Mouse (Mus musculus) embryonic facial prominence, embryonic 15.5 days (tissue): Measurements from ENCODE around the gene Jazf1. TPM values are rescaled to one million over a fixed set of nuclear protein-coding genes. Genes with fewer than 3 reads are reported as not detected.

Source experiments
- ATAC-seq: fragments of 200-750 bp; cut with Nextera tagmentation; 2 replicates; pipeline ENCODE4 v1.8.0; 2017; ENCODE audit warnings: low read depth, moderate TSS enrichment; ENCODE audit not compliant: insufficient number of reproducible peaks, low FRiP score, low TSS enrichment
- H3K27ac ChIP-seq: fragments of 300-500 bp; sonication (generic); replicated peaks from 2 replicates; pipeline ENCODE4 v1.5.1; 2015; ENCODE audit warnings: mild to moderate bottlenecking, inconsistent platforms
- H3K27me3 ChIP-seq: fragments of 300-500 bp; sonication (generic); 2 replicates; pipeline ENCODE4 v1.6.1; 2015; ENCODE audit warnings: inconsistent platforms
- H3K36me3 ChIP-seq: fragments of 300-500 bp; sonication (generic); 2 replicates; pipeline ENCODE4 v1.6.1; 2015; ENCODE audit warnings: mild to moderate bottlenecking, inconsistent platforms
- H3K4me1 ChIP-seq: fragments of 300-500 bp; sonication (generic); 2 replicates; pipeline ENCODE4 v1.6.1; 2015; ENCODE audit warnings: inconsistent platforms
- H3K4me2 ChIP-seq: fragments of 300-500 bp; sonication (generic); replicated peaks from 2 replicates; pipeline ENCODE4 v1.6.1; 2015; ENCODE audit warnings: mild to moderate bottlenecking, inconsistent platforms
- H3K4me3 ChIP-seq: fragments of 300-500 bp; sonication (generic); replicated peaks from 2 replicates; pipeline ENCODE4 v1.5.1; 2015; ENCODE audit warnings: mild to moderate bottlenecking, inconsistent platforms
- H3K9ac ChIP-seq: fragments of 300-500 bp; sonication (generic); 2 replicates; pipeline ENCODE4 v1.6.1; 2015; ENCODE audit warnings: inconsistent platforms
- H3K9me3 ChIP-seq: fragments of 300-500 bp; sonication (generic); replicated peaks from 2 replicates; pipeline ENCODE4 v1.6.1; 2016; ENCODE audit warnings: inconsistent platforms
- WGBS: fragments of 180-500 bp; shearing (Covaris S2); methylation state at CpG from one replicate; pipeline ENCODE4 v1.1.7; 2015; 5-methylcytosine and 5-hydroxymethylcytosine counted together
- polyA plus RNA-seq: library from polyadenylated mRNA; unstranded; fragments of >200 nt; fragmentation: Nextera tagmentation; extraction: Ambion mirVana; gene quantifications from 2 replicates; pipeline ENCODE4 v1.2.1, GENCODE M21; 2015

The Jazf1 gene
- polyA plus RNA-seq, 1 experiment from 2014 or later, result 14.9 TPM

- Histone ChIP-seq H3K27ac (no peak overlapping the region), H3K4me1 (peaks cover 10% of the 10 kb centered on the region), H3K4me2 (no peak overlapping the region), H3K9ac (no peak overlapping the region), H3K36me3 (no peaks in the 10 kb centered on the region), H3K4me3 (no peak overlapping the region), H3K27me3 (no peaks in the 10 kb centered on the region), H3K9me3 (no peaks in the 10 kb centered on the region)
- ATAC-seq, result no peak
- 39% methylated on average over 2 of the region's 2 CpGs for WGBS
Observed at GRCm38 (mm10) chr6:52871306-52871705, 197.1 kb downstream of the Jazf1 start.

GRCm38 (mm10) chr6:52869252-52869651 lies 199.2 kb downstream of the Jazf1 start:
- H3K9ac ChIP-seq, result no peak overlapping the region
- H3K4me3 ChIP-seq, result no peak overlapping the region
- no peak for ATAC-seq
- H3K4me1 ChIP-seq, result peaks cover 18% of the 10 kb centered on the region
- 37% methylated on average over 2 of the region's 2 CpGs for WGBS
- H3K27ac ChIP-seq, result no peak overlapping the region
- no peaks in the 10 kb centered on the region for H3K27me3 ChIP-seq
- H3K4me2 ChIP-seq, result no peak overlapping the region
- no peaks in the 10 kb centered on the region for H3K36me3 ChIP-seq
- H3K9me3 ChIP-seq, result no peaks in the 10 kb centered on the region

DNA sequence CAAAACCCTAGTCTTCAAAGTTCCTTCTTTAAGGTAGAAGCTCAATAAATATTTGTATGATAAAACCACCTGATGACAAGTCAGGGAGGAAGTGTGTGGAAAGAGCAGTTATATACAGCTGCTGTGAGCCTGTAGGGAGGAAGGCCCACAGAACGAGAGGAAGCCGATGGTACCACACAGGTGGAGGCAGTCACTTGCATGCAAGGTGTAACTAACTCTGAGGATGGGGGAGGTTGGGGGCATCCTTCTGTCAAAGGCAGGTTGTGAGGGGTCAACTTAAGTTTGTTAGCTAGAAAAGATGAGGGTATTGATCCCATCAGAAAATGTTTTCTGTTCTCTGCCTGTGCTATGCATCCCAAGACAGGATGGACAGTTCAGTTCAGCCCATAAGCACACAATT lies 200.1 kb downstream of the Jazf1 start:
- no peak for ATAC-seq
- 58% methylated on average over 2 of the region's 2 CpGs for WGBS
- no peak overlapping the region for H3K9ac ChIP-seq
- H3K9me3 ChIP-seq, result no peaks in the 10 kb centered on the region
- H3K27ac ChIP-seq, result no peak overlapping the region
- no peaks in the 10 kb centered on the region for H3K27me3 ChIP-seq
- no peaks in the 10 kb centered on the region for H3K36me3 ChIP-seq
- no peak overlapping the region for H3K4me2 ChIP-seq
- H3K4me3 ChIP-seq, result no peak overlapping the region
- peaks cover 26% of the 10 kb centered on the region for H3K4me1 ChIP-seq

DNA sequence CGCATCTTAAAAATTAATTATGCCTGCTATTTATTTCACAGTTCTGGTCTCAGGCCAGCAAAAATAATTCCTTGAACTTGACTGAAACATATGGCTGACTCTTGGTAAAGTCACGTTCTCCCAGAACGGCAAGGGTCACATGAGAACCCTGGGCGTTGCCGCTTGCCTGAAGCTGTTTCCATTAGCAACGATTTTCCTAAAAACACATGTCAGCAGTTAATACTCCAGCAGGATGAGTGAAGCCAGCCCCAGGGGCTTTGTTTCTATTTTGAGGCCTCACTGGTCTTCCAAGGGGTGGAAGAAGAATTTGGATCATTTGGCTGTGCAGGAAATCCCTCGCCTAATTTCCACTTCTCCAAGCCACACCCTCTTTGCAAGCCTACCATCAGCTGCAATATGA lies 206.5 kb downstream of the Jazf1 start:
- Histone ChIP-seq H3K4me3 (no peak overlapping the region), H3K27ac (peak overlapping the region; percentile 91), H3K4me1 (peaks cover 57% of the 10 kb centered on the region), H3K9me3 (no peaks in the 10 kb centered on the region), H3K4me2 (no peak overlapping the region), H3K9ac (no peak overlapping the region), H3K36me3 (no peaks in the 10 kb centered on the region), H3K27me3 (no peaks in the 10 kb centered on the region)
- peak; percentile 82 for ATAC-seq
- WGBS, result 5% methylated on average over 7 of the region's 7 CpGs

DNA sequence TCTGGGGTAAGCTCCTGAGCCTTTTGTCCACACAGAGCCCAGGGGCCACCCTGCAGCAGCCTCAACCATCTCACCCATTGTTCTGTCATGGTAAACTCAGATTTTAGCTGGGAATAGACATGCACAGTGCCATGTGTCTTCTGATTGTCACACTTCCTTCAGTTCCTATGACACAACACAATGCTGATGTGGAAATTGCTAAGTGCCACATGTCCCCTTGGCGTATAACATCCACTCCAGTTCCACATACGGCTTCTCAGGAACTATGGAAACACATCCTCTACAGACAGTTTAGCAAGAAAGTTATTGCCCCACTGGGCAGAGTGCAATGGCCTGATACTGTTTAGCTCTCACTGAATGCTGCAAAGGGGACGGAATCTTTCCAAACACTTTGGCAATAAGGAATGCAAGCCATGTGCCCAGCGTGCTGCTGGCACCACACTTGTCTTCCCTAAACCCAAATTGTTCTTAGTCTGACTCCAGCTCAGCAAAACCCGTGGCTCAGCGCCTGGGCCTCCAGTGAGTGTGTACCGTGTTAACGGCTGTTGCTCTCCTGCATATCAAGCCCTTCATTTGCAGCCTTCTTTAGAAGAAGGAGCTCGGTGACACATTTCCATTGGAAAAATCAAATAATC lies 207.1 kb downstream of the Jazf1 start:
- Histone ChIP-seq H3K9ac (no peak overlapping the region), H3K4me1 (peaks cover 61% of the 10 kb centered on the region), H3K4me3 (no peak overlapping the region), H3K27me3 (no peaks in the 10 kb centered on the region), H3K36me3 (no peaks in the 10 kb centered on the region), H3K27ac (peak overlapping the region; percentile 91), H3K9me3 (no peaks in the 10 kb centered on the region), H3K4me2 (no peak overlapping the region)
- peak; percentile 51; the same call in 1 of the 2 replicates for ATAC-seq
- 33% methylated on average over 9 of the region's 9 CpGs for WGBS

- Histone ChIP-seq H3K4me1 (peaks cover 61% of the 10 kb centered on the region), H3K4me2 (no peak overlapping the region), H3K27me3 (no peaks in the 10 kb centered on the region), H3K4me3 (no peak overlapping the region), H3K9me3 (no peaks in the 10 kb centered on the region), H3K36me3 (no peaks in the 10 kb centered on the region), H3K9ac (no peak overlapping the region), H3K27ac (peak overlapping the region; percentile 91)
- 0 out of 2 replicates have a peak, but pooled peaks have one; percentile 25 for ATAC-seq
- 17% methylated on average over 6 of the region's 6 CpGs for WGBS
Observed at GRCm38 (mm10) chr6:52860713-52861112, 207.7 kb downstream of the Jazf1 start.

- H3K27me3 ChIP-seq, result no peaks in the 10 kb centered on the region
Observed at GRCm38 (mm10) chr6:52858911-52859431, 209.5 kb downstream of the Jazf1 start.

DNA sequence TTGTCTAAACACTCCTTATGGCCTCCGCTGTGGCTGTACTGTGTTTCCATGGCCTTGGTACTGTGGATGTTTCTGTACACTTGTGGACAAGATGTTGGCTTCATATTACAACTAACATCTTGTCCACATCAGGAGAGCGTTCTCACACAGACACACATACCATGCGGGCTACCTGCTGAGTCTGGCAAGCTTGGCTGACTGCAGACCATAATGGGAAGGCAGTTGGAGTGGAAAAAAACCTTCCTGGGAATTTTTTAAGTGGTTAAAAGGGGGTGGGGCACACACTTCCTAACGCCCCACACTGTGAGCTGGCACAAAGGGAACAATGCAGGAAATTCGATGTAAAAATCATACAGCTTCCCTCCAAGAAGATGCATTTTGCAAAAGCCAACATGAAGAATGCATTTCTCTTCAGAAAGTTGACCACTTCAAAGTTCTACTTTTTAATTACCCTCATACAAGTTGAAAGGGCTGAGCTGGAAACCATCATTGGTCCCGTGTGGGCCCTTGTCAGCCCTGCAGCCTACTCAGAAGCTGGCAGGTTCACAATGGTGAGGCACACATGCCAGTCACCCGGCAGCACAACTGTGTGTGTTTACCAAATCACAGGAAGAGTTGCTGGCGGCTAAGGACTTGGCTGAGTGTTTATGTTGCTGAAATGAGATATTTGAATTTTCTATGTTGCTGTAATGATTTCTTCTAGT lies 215.9 kb downstream of the Jazf1 start:
- Histone ChIP-seq H3K9me3 (no peaks in the 10 kb centered on the region), H3K27me3 (no peaks in the 10 kb centered on the region), H3K27ac (peak overlapping the region; percentile 78), H3K4me1 (peaks cover 47% of the 10 kb centered on the region), H3K4me2 (no peak overlapping the region), H3K36me3 (no peaks in the 10 kb centered on the region), H3K4me3 (no peak overlapping the region), H3K9ac (no peak overlapping the region)
- WGBS, result 26% methylated on average over 8 of the region's 8 CpGs
- 0 out of 2 replicates have a peak, but pooled peaks have one; percentile 54 for ATAC-seq

More at GRCm38 (mm10) chr6:52858911-52859431, 209.5 kb downstream of the Jazf1 start:
- no peaks in the 10 kb centered on the region for H3K36me3 ChIP-seq
- no peak overlapping the region for H3K4me3 ChIP-seq
- peaks cover 50% of the 10 kb centered on the region for H3K4me1 ChIP-seq
- H3K9ac ChIP-seq, result no peak overlapping the region
- no peak overlapping the region for H3K4me2 ChIP-seq
- no peaks in the 10 kb centered on the region for H3K9me3 ChIP-seq
- H3K27ac ChIP-seq, result no peak overlapping the region
- WGBS, result 70% methylated on average over 3 of the region's 3 CpGs
- ATAC-seq, result no peak

- no peaks in the 10 kb centered on the region for H3K36me3 ChIP-seq
- no peaks in the 10 kb centered on the region for H3K27me3 ChIP-seq
- H3K4me1 ChIP-seq, result peaks cover 41% of the 10 kb centered on the region
- WGBS, result 44% methylated on average over 3 of the region's 3 CpGs
- H3K4me2 ChIP-seq, result no peak overlapping the region
- peak overlapping the region; percentile 78 for H3K27ac ChIP-seq
- H3K9me3 ChIP-seq, result no peaks in the 10 kb centered on the region
- ATAC-seq, result no peak
- H3K9ac ChIP-seq, result no peak overlapping the region
- no peak overlapping the region for H3K4me3 ChIP-seq
Observed at GRCm38 (mm10) chr6:52851975-52852374, 216.5 kb downstream of the Jazf1 start.

- peak overlapping the region; percentile 66 for H3K27ac ChIP-seq
Observed at GRCm38 (mm10) chr6:52851019-52851418, 217.4 kb downstream of the Jazf1 start.

GRCm38 (mm10) chr6:52848199-52848598 lies 220.2 kb downstream of the Jazf1 start:
- H3K9me3 ChIP-seq, result no peaks in the 10 kb centered on the region
- H3K27me3 ChIP-seq, result no peaks in the 10 kb centered on the region
- WGBS, result 51% methylated on average over 6 of the region's 6 CpGs
- H3K27ac ChIP-seq, result peak overlapping the region; percentile 52; the same call in 1 of the 2 replicates
- no peak overlapping the region for H3K4me2 ChIP-seq
- no peaks in the 10 kb centered on the region for H3K36me3 ChIP-seq
- no peak overlapping the region for H3K9ac ChIP-seq
- ATAC-seq, result no peak
- H3K4me1 ChIP-seq, result peaks cover 37% of the 10 kb centered on the region
- H3K4me3 ChIP-seq, result no peak overlapping the region

More at GRCm38 (mm10) chr6:52851019-52851418, 217.4 kb downstream of the Jazf1 start:
- Histone ChIP-seq H3K9ac (no peak overlapping the region), H3K27me3 (no peaks in the 10 kb centered on the region), H3K9me3 (no peaks in the 10 kb centered on the region), H3K36me3 (no peaks in the 10 kb centered on the region), H3K4me1 (peaks cover 37% of the 10 kb centered on the region), H3K4me3 (no peak overlapping the region), H3K4me2 (no peak overlapping the region)
- no peak for ATAC-seq
- WGBS, result 55% methylated on average over 5 of the region's 5 CpGs
